Mouse (Mus musculus) bone marrow, adult 2 months (tissue): ENCODE results near the gene Klf5. TPM values are rescaled to one million over a fixed set of nuclear protein-coding genes. Genes with fewer than 3 reads are reported as not detected.

Experiments used
- H3K27ac ChIP-seq: fragments of 200-500 bp; 2 replicates; pipeline ENCODE4 v1.5.1; 2012; ENCODE audit warnings: low read depth, mild to moderate bottlenecking, control low read depth, inconsistent platforms, low read length; ENCODE audit not compliant: control insufficient read depth, poor library complexity, insufficient read depth
- H3K4me1 ChIP-seq: fragments of 200-500 bp; 2 replicates; pipeline ENCODE4 v1.6.1; 2011; ENCODE audit warnings: low read length; ENCODE audit not compliant: control insufficient read depth, insufficient read depth
- H3K4me3 ChIP-seq: fragments of 200-500 bp; replicated peaks from 2 replicates; pipeline ENCODE3; 2011; ENCODE audit warnings: mild to moderate bottlenecking, low read depth, low read length, control low read depth; ENCODE audit not compliant: control insufficient read depth
- CTCF ChIP-seq: fragments of 200-500 bp; IDR thresholded peaks from 2 replicates; pipeline ENCODE4 v1.5.1; 2011; ENCODE audit warnings: low read length, control low read depth; ENCODE audit not compliant: control insufficient read depth, insufficient read depth
- POLR2A ChIP-seq: fragments of 200-500 bp; IDR thresholded peaks from 2 replicates; pipeline ENCODE4 v1.6.1; 2011; ENCODE audit warnings: low read depth, mild to moderate bottlenecking, control low read depth, low read length, borderline replicate concordance; ENCODE audit not compliant: control insufficient read depth
- WGBS: fragments of 180-500 bp; shearing (Covaris S2); methylation state at CpG from one replicate; pipeline ENCODE4 v1.1.7; 2018; 5-methylcytosine and 5-hydroxymethylcytosine counted together
- polyA plus RNA-seq: library from polyadenylated mRNA; stranded (reverse); fragments of >200 nt; gene quantifications from 2 replicates; pipeline ENCODE4 v1.2.4, GENCODE M21; 2011; ENCODE audit warnings: low replicate concordance; ENCODE audit not compliant: missing spikeins, insufficient read depth, insufficient read length

The Klf5 gene
- polyA plus RNA-seq, 1 experiment: 21.0 TPM

DNA sequence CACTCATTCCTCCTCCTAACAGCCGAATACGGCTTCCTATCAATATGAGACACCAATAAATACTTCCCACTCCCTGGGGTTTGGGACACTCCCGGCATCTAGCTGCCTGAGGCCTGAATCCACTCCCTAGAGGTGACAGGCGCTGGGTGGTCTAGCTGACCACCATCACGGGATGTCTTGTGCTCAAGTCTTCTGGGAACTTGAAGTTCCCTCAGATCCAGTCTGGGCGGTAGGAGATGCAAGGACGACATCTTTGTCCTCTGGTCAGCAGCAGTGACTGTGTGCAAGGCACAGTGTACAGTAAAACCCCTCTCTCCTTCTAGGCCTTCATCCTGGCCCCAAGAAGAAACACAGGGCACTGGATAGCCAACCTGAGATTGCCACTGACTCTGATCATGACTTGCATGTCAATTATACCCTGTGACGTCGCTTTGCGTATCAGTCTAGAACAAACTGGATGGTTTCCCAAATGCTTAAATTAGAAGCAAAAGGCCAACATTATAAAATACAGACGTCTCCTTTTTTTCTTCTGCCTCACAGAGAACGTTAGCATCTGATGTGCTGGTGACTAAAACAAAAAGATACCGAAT lies 49.8 kb downstream of the Klf5 start:
- WGBS: 80% methylated on average over 13 of the region's 13 CpGs
- H3K27ac ChIP-seq: no peak overlapping the region
- TF ChIP-seq POLR2A (no peak), CTCF (no peak)
- H3K4me1 ChIP-seq: no peaks in the 10 kb centered on the region
- H3K4me3 ChIP-seq: no peak overlapping the region

DNA sequence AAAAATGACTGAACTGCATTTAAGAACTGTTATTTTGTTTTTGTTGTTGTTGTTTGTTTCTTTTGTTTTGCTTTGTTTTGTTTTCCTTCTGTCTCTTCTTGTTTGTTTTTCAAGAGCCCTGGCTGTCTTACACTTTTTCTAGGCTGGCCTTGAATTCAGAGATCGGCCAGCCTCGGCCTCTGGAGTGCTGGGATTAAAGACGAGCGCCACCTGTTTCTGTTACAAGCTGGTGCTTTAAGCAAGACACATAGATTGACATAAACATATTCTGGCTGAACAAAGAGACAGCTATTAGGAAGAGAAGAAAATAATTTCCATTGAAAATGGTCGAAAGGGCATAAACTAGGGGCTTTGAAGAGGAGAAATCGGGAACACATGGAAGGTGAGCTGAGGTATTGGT lies 51.1 kb downstream of the Klf5 start:
- H3K4me1 ChIP-seq: no peaks in the 10 kb centered on the region
- WGBS: 85% methylated on average over 6 of the region's 6 CpGs
- H3K4me3 ChIP-seq: no peak overlapping the region
- no peak overlapping the region for H3K27ac ChIP-seq
- TF ChIP-seq POLR2A (no peak), CTCF (no peak)

DNA sequence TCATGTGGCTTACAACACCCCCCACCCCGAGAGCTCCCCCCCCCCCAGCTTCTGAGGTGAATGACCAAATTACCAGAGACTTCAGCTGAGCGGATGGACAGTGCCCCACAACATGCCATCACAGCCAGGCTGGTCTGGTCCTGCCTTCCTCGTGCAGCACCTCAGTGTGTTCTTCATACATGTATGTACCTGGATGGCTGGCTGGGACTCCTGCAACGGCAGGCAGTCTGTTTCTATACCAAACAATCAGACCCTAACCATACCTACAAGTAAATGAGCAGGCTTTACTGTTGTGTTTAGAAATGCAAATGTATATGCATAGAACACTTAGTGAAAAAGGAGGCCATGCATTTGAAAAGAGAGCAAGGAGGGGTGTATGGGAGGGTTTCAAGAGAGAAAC lies 54.5 kb downstream of the Klf5 start:
- WGBS: 65% methylated on average over 4 of the region's 4 CpGs
- TF ChIP-seq POLR2A (no peak), CTCF (no peak)
- Histone ChIP-seq H3K27ac (no peak overlapping the region), H3K4me1 (no peaks in the 10 kb centered on the region), H3K4me3 (no peak overlapping the region)

DNA sequence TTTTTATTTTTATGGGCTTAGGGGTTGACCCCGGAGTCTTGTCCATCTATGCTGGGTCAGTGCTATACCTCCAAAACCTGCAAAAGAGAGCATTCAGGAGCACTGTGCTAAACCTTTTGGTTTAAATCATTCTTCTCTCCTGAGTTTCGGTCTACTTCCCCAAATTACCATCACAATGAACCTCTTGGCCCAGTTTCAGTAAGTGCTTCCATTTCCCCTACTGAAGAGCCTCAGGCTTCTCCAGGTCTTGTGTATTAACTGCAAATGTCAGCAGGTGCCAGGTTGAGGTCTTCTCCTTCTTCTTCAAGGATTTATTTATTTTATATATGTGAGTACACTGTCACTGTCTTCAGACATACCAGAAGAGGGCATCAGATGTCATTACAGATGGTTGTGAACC lies 55.6 kb downstream of the Klf5 start:
- no peak overlapping the region for H3K4me3 ChIP-seq
- TF ChIP-seq CTCF (no peak), POLR2A (no peak)
- 44% methylated on average over 2 of the region's 2 CpGs for WGBS

GRCm38 (mm10) chr14:99354761-99355609 lies 56.5 kb downstream of the Klf5 start:
- Histone ChIP-seq H3K27ac (no peak overlapping the region), H3K4me1 (no peaks in the 10 kb centered on the region), H3K4me3 (no peak overlapping the region)
- TF ChIP-seq CTCF (no peak), POLR2A (no peak)
- 77% methylated on average over 10 of the region's 10 CpGs for WGBS

More for the DNA sequence above, 55.6 kb downstream of the Klf5 start:
- no peaks in the 10 kb centered on the region for H3K4me1 ChIP-seq
- no peak overlapping the region for H3K27ac ChIP-seq

DNA sequence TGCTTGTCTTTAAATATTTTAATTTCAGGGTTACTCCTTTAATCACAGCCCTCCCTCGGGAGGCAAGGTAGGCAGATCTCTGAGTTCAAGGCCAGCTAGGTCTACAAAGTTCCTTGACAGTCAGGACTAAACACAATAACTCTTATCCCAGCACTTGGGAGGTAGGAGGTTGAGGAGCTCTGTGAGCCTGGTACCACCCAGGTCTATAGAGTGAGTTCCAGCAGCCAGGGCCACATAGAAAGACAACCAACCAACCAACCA lies 57.0 kb downstream of the Klf5 start:
- no peak overlapping the region for H3K4me3 ChIP-seq
- no peak for TF ChIP-seq POLR2A
- TF ChIP-seq CTCF: no peak
- no peak overlapping the region for H3K27ac ChIP-seq
- 81% methylated on average over 1 of the region's 1 CpGs for WGBS
- H3K4me1 ChIP-seq: no peaks in the 10 kb centered on the region

GRCm38 (mm10) chr14:99362956-99363355 lies 64.5 kb downstream of the Klf5 start:
- Histone ChIP-seq H3K27ac (no peak overlapping the region), H3K4me1 (no peaks in the 10 kb centered on the region), H3K4me3 (no peak overlapping the region)
- no peak for TF ChIP-seq POLR2A
- no peak for TF ChIP-seq CTCF
- 84% methylated on average over 5 of the region's 5 CpGs for WGBS

DNA sequence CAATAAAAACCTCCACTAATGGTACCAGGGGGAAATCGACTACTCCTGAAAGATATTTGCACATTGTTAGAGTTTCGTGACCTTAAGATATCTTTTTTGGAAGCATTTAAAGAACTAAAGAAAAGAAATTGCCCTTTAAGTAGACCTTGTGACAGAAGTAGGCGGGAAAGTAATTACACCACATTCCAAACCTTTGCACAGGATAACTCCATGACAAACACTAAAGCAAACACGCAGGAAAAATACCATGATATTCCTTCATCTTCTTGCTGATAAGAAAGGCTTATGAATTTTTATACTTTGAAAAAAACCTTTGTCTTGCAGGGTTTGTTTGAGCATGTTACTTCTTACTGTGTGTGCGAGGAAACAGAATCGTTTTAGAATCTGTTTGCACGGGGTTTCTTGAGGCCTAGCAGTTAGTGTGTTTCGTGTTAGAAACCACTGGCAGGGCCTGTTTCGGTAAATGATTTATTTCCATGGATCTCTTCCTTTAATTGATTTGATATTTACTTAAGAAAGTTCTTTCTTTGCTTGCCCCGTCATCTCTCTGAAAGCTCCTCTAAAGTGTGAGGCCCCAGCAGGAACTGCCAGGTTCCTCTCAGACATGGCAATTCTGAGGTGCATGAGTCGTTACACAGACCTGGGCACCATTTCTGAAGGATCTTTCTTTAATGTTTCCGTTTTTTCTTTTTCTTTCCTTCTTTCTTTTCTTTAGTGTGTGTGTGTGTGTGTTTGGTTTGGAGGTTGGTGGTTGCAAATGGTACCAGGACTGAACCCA lies 65.7 kb downstream of the Klf5 start:
- no peak for TF ChIP-seq POLR2A
- TF ChIP-seq CTCF: no peak
- H3K4me1 ChIP-seq: no peaks in the 10 kb centered on the region
- H3K27ac ChIP-seq: no peak overlapping the region
- H3K4me3 ChIP-seq: no peak overlapping the region
- 67% methylated on average over 12 of the region's 12 CpGs for WGBS

Other genes with a start within 250 kb of the Klf5 start
- 2.2 and 5.9 TPM in 2 replicates for gene Pibf1, start 199.3 kb upstream of the Klf5 start, polyA plus RNA-seq
- 9.0 and 21.4 TPM in 2 replicates for gene Dis3, start 198.9 kb upstream of the Klf5 start, polyA plus RNA-seq